Mouse (Mus musculus) lung, postnatal 0 days (tissue): ENCODE data around the gene Ntrk1.

Experiments
- CTCF ChIP-seq: IDR thresholded peaks from 2 replicates; pipeline ENCODE4 v1.5.1; 2016; ENCODE audit warnings: antibody characterized with exemption, mild to moderate bottlenecking
- EP300 ChIP-seq: IDR thresholded peaks from 2 replicates; pipeline ENCODE4 v1.6.1; 2016; ENCODE audit warnings: antibody characterized with exemption, mild to moderate bottlenecking, control low read depth

- peak; percentile 93 for TF ChIP-seq CTCF
- TF ChIP-seq EP300: no peak
These were observed 26.1 kb downstream of the Ntrk1 start for GRCm38 (mm10) chr3:87768844-87769243.
